Mouse (Mus musculus) CH12.LX (cell line): ENCODE data around the gene Cwc22.

ENCODE experiments used
- CHD2 ChIP-seq: IDR thresholded peaks from 2 replicates; pipeline ENCODE4 v1.6.1; 2011; ENCODE audit warnings: low read length, improper control_type of control experiment
- CTCF ChIP-seq, 2 experiments: IDR thresholded peaks in 1 of 2; conservative IDR thresholded peaks in 1 of 2; 2 replicates each; pipeline ENCODE4 v1.5.1; 2011 to 2012; ENCODE audit warnings: low read depth in 2 of 2, low read length in 2 of 2, improper control_type of control experiment in 1 of 2, inconsistent platforms in 1 of 2, mild to moderate bottlenecking in 1 of 2, moderate library complexity in 1 of 2
- EP300 ChIP-seq: IDR thresholded peaks from 2 replicates; pipeline ENCODE4 v1.6.1; 2011; ENCODE audit warnings: low read length, improper control_type of control experiment
- HCFC1 ChIP-seq: IDR thresholded peaks from 2 replicates; pipeline ENCODE4 v1.6.1; 2012; ENCODE audit warnings: low read depth, mild to moderate bottlenecking, inconsistent platforms, low read length, improper control_type of control experiment
- KAT2A ChIP-seq: IDR thresholded peaks from 2 replicates; pipeline ENCODE4 v1.6.1; 2012; ENCODE audit warnings: low read length, improper control_type of control experiment, inconsistent platforms; ENCODE audit not compliant: insufficient replicate concordance
- POLR2A ChIP-seq: IDR thresholded peaks from 2 replicates; pipeline ENCODE4 v1.6.1; 2011; ENCODE audit warnings: low read depth, mild to moderate bottlenecking, improper control_type of control experiment, low read length
- TBP ChIP-seq: conservative IDR thresholded peaks from 2 replicates; pipeline ENCODE4 v1.6.1; 2011; ENCODE audit warnings: low read depth, low read length, improper control_type of control experiment
- UBTF ChIP-seq: IDR thresholded peaks from 2 replicates; pipeline ENCODE4 v1.6.1; 2012; ENCODE audit warnings: low read depth, mild to moderate bottlenecking, inconsistent platforms, low read length, improper control_type of control experiment, moderate library complexity
- ZC3H11A ChIP-seq: IDR thresholded peaks from 2 replicates; pipeline ENCODE4 v1.6.1; 2012; ENCODE audit warnings: low read depth, mild to moderate bottlenecking, inconsistent platforms, low read length, improper control_type of control experiment

DNA sequence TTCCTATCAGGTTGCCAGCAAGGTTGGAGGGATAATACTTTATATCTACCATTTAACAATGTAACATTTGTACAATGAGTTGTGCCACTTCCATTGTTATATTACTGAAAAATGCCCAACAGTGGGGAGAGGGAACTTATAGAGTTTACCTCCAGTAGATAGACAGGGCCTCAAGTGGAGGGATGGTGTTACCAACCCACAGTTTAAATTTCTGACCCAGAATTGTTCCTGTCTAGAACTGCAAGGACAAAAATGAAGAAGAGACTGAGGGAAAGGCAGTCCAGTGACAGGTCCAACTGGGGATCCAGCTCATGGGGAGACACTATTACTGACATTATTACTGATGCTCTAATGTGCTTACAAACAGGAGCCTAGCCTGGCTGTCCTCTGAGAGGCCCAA lies 72.4 kb downstream of the Cwc22 start:
- TF ChIP-seq CTCF (conservative IDR thresholded peaks at IDR 0.05 in 1 of 2, IDR thresholded peaks at IDR 0.05 in 1 of 2; ENCODE audit: low read depth in 2 of 2, low read length in 2 of 2) (no peak), ZC3H11A (no peak), HCFC1 (no peak), KAT2A (no peak), POLR2A (no peak), CHD2 (no peak), UBTF (no peak), TBP (no peak), EP300 (no peak)
